25 mouse cellular contexts compared by ENCODE assay signal in genomic region chr15:27472315-27472714, GRCm38 (mm10). TPM values are rescaled to one million over a fixed set of nuclear protein-coding genes. Genes with fewer than 3 reads are reported as not detected.
DNase-seq lines count a peak whose midpoint lies in the region; ATAC-seq lines count a peak whose summit lies in the region.
"Had no signal": no experiment of that assay in that cellular context is flagged by ENCODE, and none has a peak within 500 bp of the region (broad histone marks: within the 10 kb centered on the region; RNA-seq: fewer than 3 reads in every experiment).

No protein-coding gene starts in this region.

- 30% methylated on average over 9 of the region's 9 CpGs for WGBS in hindbrain, embryonic 15.5 days
- WGBS in hindbrain, embryonic 10.5 days, result 61% methylated on average over 9 of the region's 9 CpGs

- H3K27me3 ChIP-seq in hindbrain, embryonic 15.5 days, result no peaks in the 10 kb centered on the region
- peaks cover 12% of the 10 kb centered on the region; the same call in 1 of the 2 replicates for H3K27me3 ChIP-seq in hindbrain, embryonic 10.5 days (ENCODE audit: insufficient read depth, poor library complexity, severe bottlenecking)
- H3K27me3 ChIP-seq: heart, embryonic 15.5 days; intestine, embryonic 15.5 days; liver, embryonic 12.5 days; stomach, embryonic 15.5 days had no signal

- ATAC-seq in cerebellum, adult (ENCODE audit: insufficient number of reproducible peaks, low FRiP score, low TSS enrichment), result no peak
- peak; percentile 24; the same call in 1 of the 2 replicates for ATAC-seq in frontal cortex, adult (ENCODE audit: low TSS enrichment)
- no peak for ATAC-seq in hindbrain, embryonic 15.5 days (ENCODE audit: low FRiP score, low read depth)
- ATAC-seq: activated CD4-positive, CD25-positive, alpha-beta regulatory T cell, adult 4 months; intestine, embryonic 15.5 days; liver, embryonic 12.5 days had no signal

- DNase-seq in cerebellum, adult 11-12 months, result peak; percentile 24
- no peak for DNase-seq in frontal cortex, adult 2 months (ENCODE audit: extremely low spot score in 1 of 2, low spot score in 1 of 2)
- no peak for DNase-seq in hindbrain, embryonic 10.5 days (ENCODE audit: low spot score)
- peak; percentile 48 for DNase-seq in brain, adult 2 months (ENCODE audit: low read depth, low spot score)
- no peak for DNase-seq in layer of hippocampus, adult 8-10 months (ENCODE audit: low spot score in 2 of 2)
- DNase-seq: adrenal gland, postnatal 10 days; cerebellum, postnatal 36 days; gastrocnemius, postnatal 14 days; heart, postnatal 4 days; kidney, adult 8-10 months; kidney, postnatal 14 days; lung, adult 18-20 months; lung, postnatal 10 days; thymus, postnatal 36 days had no signal

- H3K9ac ChIP-seq in hindbrain, embryonic 15.5 days, result no peak overlapping the region
- H3K9ac ChIP-seq: heart, embryonic 15.5 days; intestine, embryonic 15.5 days; limb, embryonic 13.5 days; liver, embryonic 12.5 days; stomach, embryonic 15.5 days had no signal

- peaks cover 38% of the 10 kb centered on the region for H3K4me1 ChIP-seq in hindbrain, embryonic 15.5 days (replicated peaks)
- H3K4me1 ChIP-seq in hindbrain, embryonic 10.5 days (replicated peaks), result peaks cover 15% of the 10 kb centered on the region
- H3K4me1 ChIP-seq: stomach, embryonic 15.5 days had no signal

- 0 out of 2 replicates have a peak overlapping the region, but pooled peaks have one; percentile 8 for H3K27ac ChIP-seq in hindbrain, embryonic 15.5 days (replicated peaks)
- no peak overlapping the region for H3K27ac ChIP-seq in hindbrain, embryonic 10.5 days
- H3K27ac ChIP-seq: heart, embryonic 15.5 days; intestine, embryonic 15.5 days; limb, embryonic 13.5 days; liver, embryonic 12.5 days; midbrain, embryonic 10.5 days; stomach, embryonic 15.5 days had no signal

- no peaks in the 10 kb centered on the region for H3K36me3 ChIP-seq in hindbrain, embryonic 15.5 days
- no peaks in the 10 kb centered on the region for H3K36me3 ChIP-seq in hindbrain, embryonic 10.5 days
- H3K36me3 ChIP-seq: heart, embryonic 15.5 days; intestine, embryonic 15.5 days; limb, embryonic 13.5 days; midbrain, embryonic 10.5 days; stomach, embryonic 15.5 days had no signal

- H3K9me3 ChIP-seq in hindbrain, embryonic 15.5 days, result no peaks in the 10 kb centered on the region
- no peaks in the 10 kb centered on the region for H3K9me3 ChIP-seq in hindbrain, embryonic 10.5 days
- H3K9me3 ChIP-seq: heart, embryonic 15.5 days; intestine, embryonic 15.5 days; limb, embryonic 13.5 days; liver, embryonic 12.5 days; midbrain, embryonic 10.5 days; stomach, embryonic 15.5 days had no signal

- H3K4me2 ChIP-seq in hindbrain, embryonic 15.5 days, result peak overlapping the region; percentile 33
- H3K4me2 ChIP-seq: heart, embryonic 15.5 days; intestine, embryonic 15.5 days; limb, embryonic 13.5 days; liver, embryonic 12.5 days; stomach, embryonic 15.5 days had no signal

- H3K4me3 ChIP-seq in hindbrain, embryonic 15.5 days, result no peak overlapping the region
- H3K4me3 ChIP-seq in hindbrain, embryonic 10.5 days, result no peak overlapping the region
- H3K4me3 ChIP-seq: heart, embryonic 15.5 days; intestine, embryonic 15.5 days; limb, embryonic 13.5 days; liver, embryonic 12.5 days; midbrain, embryonic 10.5 days; myocyte; stomach, embryonic 15.5 days had no signal

RNA-seq across cellular contexts. Expression of gene Ank, which starts 5.8 kb away (rescaled TPM):
- 176 and 187 TPM in 2 replicates for polyA plus RNA-seq in frontal cortex, adult 2 months (2012; rRNA removed)
- polyA plus RNA-seq in hindbrain, embryonic 15.5 days (2015; fragmentation: Nextera tagmentation; extraction: Ambion mirVana), result 16.5 and 17.9 TPM in 2 replicates
- 8.4 and 11.0 TPM in 2 replicates for polyA plus RNA-seq in hindbrain, embryonic 10.5 days (2016; fragmentation: Nextera tagmentation; extraction: Ambion mirVana)
- 100 to 1,000 TPM; 168 to 198 (median 184) TPM for total RNA-seq in layer of hippocampus, adult 8-10 months (2022)

Comparison
In these comparisons a context has a peak if more than half of its experiments do, and no peak if none do; other contexts are left out.
1. DNase-seq: peak in cerebellum, adult 11-12 months (single experiment) and brain, adult 2 months (single experiment); none in frontal cortex, adult 2 months (0 of 2), hindbrain, embryonic 10.5 days (single experiment) and layer of hippocampus, adult 8-10 months (0 of 2).